Mouse (Mus musculus) brain, embryonic 14.5 days (tissue): ENCODE measurements around the gene Fabp1.

Experiments
- CTCF ChIP-seq: fragments of 200-500 bp; IDR thresholded peaks from 2 replicates; pipeline ENCODE4 v1.5.1; 2012; ENCODE audit warnings: inconsistent platforms, mild to moderate bottlenecking, moderate library complexity, borderline replicate concordance; ENCODE audit not compliant: insufficient read depth, insufficient read length; ENCODE audit errors: extremely low read depth
- POLR2A ChIP-seq: fragments of 200-500 bp; IDR thresholded peaks from 2 replicates; pipeline ENCODE4 v1.6.1; 2012; ENCODE audit warnings: mild to moderate bottlenecking, inconsistent platforms, borderline replicate concordance; ENCODE audit not compliant: poor library complexity, insufficient read depth, insufficient read length, severe bottlenecking; ENCODE audit errors: extremely low read depth

- TF ChIP-seq CTCF: no peak
- no peak for TF ChIP-seq POLR2A
Measured at GRCm38 (mm10) chr6:71161290-71161689, 38.3 kb upstream of the Fabp1 start.
